Comparison of ENCODE assay signal across 8 mouse cellular contexts in the genomic region with DNA sequence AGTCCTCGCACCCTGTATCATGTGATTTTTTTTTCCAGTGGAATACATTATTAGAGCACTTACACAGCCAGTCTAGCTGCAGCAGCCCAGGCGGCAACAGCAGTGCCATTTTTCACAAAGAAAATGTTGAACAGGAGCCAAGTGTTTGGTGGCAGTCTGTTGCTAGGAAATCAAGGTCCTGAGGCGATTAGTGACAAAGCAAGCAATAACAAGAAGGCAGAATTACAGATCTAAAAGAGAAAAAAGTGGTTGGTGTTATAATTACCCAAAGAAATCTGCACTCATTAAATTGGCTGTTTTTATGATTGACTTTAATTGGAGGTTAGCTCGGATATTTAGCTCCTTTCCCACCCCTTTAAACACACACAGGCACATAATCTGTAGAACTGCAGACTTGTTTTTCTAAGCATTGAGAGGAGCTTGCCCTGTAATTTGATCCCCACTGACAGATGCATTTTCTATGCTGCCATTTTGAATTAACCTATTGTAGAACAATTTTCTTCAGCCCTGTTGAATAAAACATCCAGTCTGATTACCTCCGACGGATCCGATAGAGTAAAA.
A peak's percentile ranks its signal among the peaks of the same experiment; 100 is the strongest.
DNase-seq lines count a peak whose midpoint lies in the region; ATAC-seq lines count a peak whose summit lies in the region.

No protein-coding gene starts in this region.

- H3K9me3 ChIP-seq in embryonic facial prominence, embryonic 14.5 days (ENCODE audit: control insufficient read depth, low read length), result no peaks in the 10 kb centered on the region
- H3K9me3 ChIP-seq in hindbrain, embryonic 15.5 days, result no peaks in the 10 kb centered on the region
- no peaks in the 10 kb centered on the region for H3K9me3 ChIP-seq in neural tube, embryonic 14.5 days (ENCODE audit: control insufficient read depth, low read length)

- H3K27me3 ChIP-seq in embryonic facial prominence, embryonic 14.5 days (replicated peaks; ENCODE audit: control insufficient read depth, insufficient read depth, low read length), result no peaks in the 10 kb centered on the region
- H3K27me3 ChIP-seq in hindbrain, embryonic 15.5 days, result no peaks in the 10 kb centered on the region
- H3K27me3 ChIP-seq in neural tube, embryonic 14.5 days (ENCODE audit: control insufficient read depth, insufficient read depth, low read length), result no peaks in the 10 kb centered on the region

- H3K36me3 ChIP-seq in embryonic facial prominence, embryonic 14.5 days (ENCODE audit: control insufficient read depth, insufficient read depth, low read length), result no peaks in the 10 kb centered on the region
- H3K36me3 ChIP-seq in hindbrain, embryonic 15.5 days, result no peaks in the 10 kb centered on the region
- H3K36me3 ChIP-seq in neural tube, embryonic 14.5 days (ENCODE audit: control insufficient read depth, insufficient read depth, low read length), result no peaks in the 10 kb centered on the region

- peak; percentile 68 for DNase-seq in layer of hippocampus, adult 11-12 months (ENCODE audit: low spot score)
- no peak for DNase-seq in layer of hippocampus, postnatal 25 days (ENCODE audit: extremely low spot score in 1 of 2, low spot score in 1 of 2)
- DNase-seq in embryonic facial prominence, embryonic 14.5 days (ENCODE audit: low spot score), result peak; percentile 95
- DNase-seq in left cerebral cortex, adult 11 months (ENCODE audit: low spot score), result peak; percentile 65
- no peak for DNase-seq in gastrocnemius, postnatal 10 days

- 7% methylated on average over 7 of the region's 7 CpGs for WGBS in embryonic facial prominence, embryonic 14.5 days
- 4% methylated on average over 7 of the region's 7 CpGs for WGBS in hindbrain, embryonic 15.5 days
- WGBS in neural tube, embryonic 14.5 days, result 4% methylated on average over 7 of the region's 7 CpGs

- peaks cover 22% of the 10 kb centered on the region for H3K4me1 ChIP-seq in embryonic facial prominence, embryonic 14.5 days (ENCODE audit: control insufficient read depth, insufficient read depth, low read length)
- H3K4me1 ChIP-seq in hindbrain, embryonic 15.5 days (replicated peaks), result peaks cover 23% of the 10 kb centered on the region
- H3K4me1 ChIP-seq in neural tube, embryonic 14.5 days (ENCODE audit: control insufficient read depth, insufficient read depth, low read length), result peaks cover 18% of the 10 kb centered on the region

- H3K9ac ChIP-seq in embryonic facial prominence, embryonic 14.5 days (ENCODE audit: low read depth, low read length), result no peak overlapping the region
- H3K9ac ChIP-seq in hindbrain, embryonic 15.5 days, result no peak overlapping the region
- no peak overlapping the region; the same call in 1 of the 2 replicates for H3K9ac ChIP-seq in neural tube, embryonic 14.5 days (replicated peaks; ENCODE audit: low read depth, low read length)

- peak overlapping the region; percentile 27 for H3K4me2 ChIP-seq in embryonic facial prominence, embryonic 14.5 days (ENCODE audit: low read depth, low read length)
- peak overlapping the region; percentile 43 for H3K4me2 ChIP-seq in hindbrain, embryonic 15.5 days
- peak overlapping the region; percentile 38 for H3K4me2 ChIP-seq in neural tube, embryonic 14.5 days (ENCODE audit: low read depth, low read length)

- peak overlapping the region; percentile 81 for H3K27ac ChIP-seq in embryonic facial prominence, embryonic 14.5 days (replicated peaks; ENCODE audit: low read depth, low read length)
- H3K27ac ChIP-seq in hindbrain, embryonic 15.5 days (replicated peaks), result peak overlapping the region; percentile 85
- H3K27ac ChIP-seq in neural tube, embryonic 14.5 days (ENCODE audit: low read depth, low read length), result peak overlapping the region; percentile 89

- ATAC-seq in embryonic facial prominence, embryonic 14.5 days (ENCODE audit: low read depth), result peak; percentile 91
- peak; percentile 92 for ATAC-seq in hindbrain, embryonic 15.5 days (ENCODE audit: low FRiP score, low read depth)
- peak; percentile 89 for ATAC-seq in neural tube, embryonic 14.5 days (ENCODE audit: low read depth)
- no peak for ATAC-seq in megakaryocyte-erythroid progenitor cell, adult 5-6 weeks (replicated peaks; ENCODE audit: low FRiP score, low TSS enrichment, poor library complexity, severe bottlenecking)

- H3K4me3 ChIP-seq in embryonic facial prominence, embryonic 14.5 days (ENCODE audit: low read depth, low read length), result no peak overlapping the region
- H3K4me3 ChIP-seq in hindbrain, embryonic 15.5 days, result peak overlapping the region; percentile 8; the same call in 1 of the 2 replicates
- H3K4me3 ChIP-seq in neural tube, embryonic 14.5 days (ENCODE audit: low read depth, low read length), result peak overlapping the region; percentile 1; the same call in 1 of the 2 replicates

Comparison
In these comparisons a context has a peak if more than half of its experiments do, and no peak if none do; other contexts are left out.
1. DNase-seq: peak in layer of hippocampus, adult 11-12 months (single experiment), embryonic facial prominence, embryonic 14.5 days (single experiment) and left cerebral cortex, adult 11 months (single experiment); none in layer of hippocampus, postnatal 25 days (0 of 2) and gastrocnemius, postnatal 10 days (single experiment).
2. Peak in every context shown above with its lines, with median percentiles within 50 percentile points of each other: H3K27ac ChIP-seq and H3K4me2 ChIP-seq.